Mouse (Mus musculus): ENCODE results near the gene Lipn. TPM values are rescaled to one million over a fixed set of nuclear protein-coding genes. Genes with fewer than 3 reads are reported as not detected.

The Lipn gene
- 1.1 and 1.2 TPM in 2 replicates for polyA plus RNA-seq (2015; fragmentation: Nextera tagmentation; extraction: Ambion mirVana)

GRCm38 (mm10) chr19:34066779-34067472 is at the start of gene Lipn:
TSS of gene Lipn (plus strand) at chr19:34067358.
- ATAC-seq (ENCODE audit: low FRiP score, low TSS enrichment) (peak; percentile 79), DNase-seq (ENCODE audit: low spot score) (peak; percentile 46)
- WGBS, result 81% methylated on average over 9 of the region's 9 CpGs
- H3K9me3 ChIP-seq (ENCODE audit: control insufficient read depth, low read length), result no peaks in the 10 kb centered on the region
- H3K4me1 ChIP-seq (replicated peaks; ENCODE audit: control insufficient read depth, insufficient read depth), result 0 out of 2 replicates have a peak, but pooled peaks cover 2% of the 10 kb centered on the region
- no peak within 1 kb of the TSS for H3K4me3 ChIP-seq (ENCODE audit: low read depth, low read length)
- TF ChIP-seq CTCF (IDR thresholded peaks at IDR 0.05; ENCODE audit: low read depth), result no peak
- TF ChIP-seq EP300 (optimal IDR thresholded peaks at IDR 0.05), result no peak
- no peak within 1 kb of the TSS for H3K27ac ChIP-seq (replicated peaks)
- H3K4me2 ChIP-seq (replicated peaks; ENCODE audit: low read depth), result no peak within 1 kb of the TSS
- no peaks in the 10 kb centered on the region for H3K36me3 ChIP-seq (ENCODE audit: control insufficient read depth, insufficient read depth, low read length)
- H3K27me3 ChIP-seq (ENCODE audit: control insufficient read depth, insufficient read depth, low read length), result no peaks in the 10 kb centered on the region
- no peak within 1 kb of the TSS for H3K9ac ChIP-seq (ENCODE audit: low read length)

- Histone ChIP-seq H3K4me3 (ENCODE audit: low read depth, low read length) (no peak overlapping the region), H3K27me3 (ENCODE audit: control insufficient read depth, insufficient read depth, low read length) (no peaks in the 10 kb centered on the region), H3K9me3 (ENCODE audit: control insufficient read depth, low read length) (no peaks in the 10 kb centered on the region), H3K4me1 (replicated peaks; ENCODE audit: control insufficient read depth, insufficient read depth) (no peaks in the 10 kb centered on the region), H3K36me3 (ENCODE audit: control insufficient read depth, insufficient read depth, low read length) (no peaks in the 10 kb centered on the region), H3K9ac (ENCODE audit: low read length) (no peak overlapping the region), H3K27ac (replicated peaks) (peak overlapping the region; percentile 79), H3K4me2 (replicated peaks; ENCODE audit: low read depth) (no peak overlapping the region)
- peak; percentile 73 for DNase-seq (ENCODE audit: low spot score)
- no peak for TF ChIP-seq EP300 (optimal IDR thresholded peaks at IDR 0.05)
- no peak for TF ChIP-seq CTCF (IDR thresholded peaks at IDR 0.05; ENCODE audit: low read depth)
- whole genome bisulfite sequencing, result 69% methylated on average over 11 of the region's 11 CpGs
- ATAC-seq (ENCODE audit: low FRiP score, low TSS enrichment), result peak; percentile 98
These were observed 45.6 kb upstream of the Lipn start for GRCm38 (mm10) chr19:34021440-34022172.

GRCm38 (mm10) chr19:34022759-34023158 is 44.4 kb upstream of the Lipn start:
- no peaks in the 10 kb centered on the region for H3K27me3 ChIP-seq (ENCODE audit: control insufficient read depth, insufficient read depth, low read length)
- H3K4me1 ChIP-seq (replicated peaks; ENCODE audit: control insufficient read depth, insufficient read depth), result no peaks in the 10 kb centered on the region
- no peaks in the 10 kb centered on the region for H3K9me3 ChIP-seq (ENCODE audit: control insufficient read depth, low read length)
- ATAC-seq (ENCODE audit: low FRiP score, low TSS enrichment) (no peak), DNase-seq (ENCODE audit: low spot score) (no peak)
- H3K4me3 ChIP-seq (ENCODE audit: low read depth, low read length), result no peak overlapping the region
- H3K36me3 ChIP-seq (ENCODE audit: control insufficient read depth, insufficient read depth, low read length), result no peaks in the 10 kb centered on the region
- no peak overlapping the region for H3K9ac ChIP-seq (ENCODE audit: low read length)
- no peak overlapping the region for H3K27ac ChIP-seq (replicated peaks)
- H3K4me2 ChIP-seq (replicated peaks; ENCODE audit: low read depth), result no peak overlapping the region
- peak; percentile 75 for TF ChIP-seq CTCF (IDR thresholded peaks at IDR 0.05; ENCODE audit: low read depth)
- TF ChIP-seq EP300 (optimal IDR thresholded peaks at IDR 0.05), result no peak
- WGBS, result 38% methylated on average over 3 of the region's 3 CpGs

- no peaks in the 10 kb centered on the region for H3K36me3 ChIP-seq (ENCODE audit: control insufficient read depth, insufficient read depth, low read length)
- H3K4me3 ChIP-seq (ENCODE audit: low read depth, low read length), result no peak overlapping the region
- H3K27me3 ChIP-seq (ENCODE audit: control insufficient read depth, insufficient read depth, low read length), result no peaks in the 10 kb centered on the region
- WGBS, result 62% methylated on average over 1 of the region's 1 CpGs
- H3K9me3 ChIP-seq (ENCODE audit: control insufficient read depth, low read length), result no peaks in the 10 kb centered on the region
- H3K9ac ChIP-seq (ENCODE audit: low read length), result no peak overlapping the region
- no peak overlapping the region for H3K4me2 ChIP-seq (replicated peaks; ENCODE audit: low read depth)
- no peak overlapping the region for H3K27ac ChIP-seq (replicated peaks)
- no peak for TF ChIP-seq EP300 (optimal IDR thresholded peaks at IDR 0.05)
- TF ChIP-seq CTCF (IDR thresholded peaks at IDR 0.05; ENCODE audit: low read depth), result no peak
- H3K4me1 ChIP-seq (replicated peaks; ENCODE audit: control insufficient read depth, insufficient read depth), result no peaks in the 10 kb centered on the region
- no peak for DNase-seq (ENCODE audit: low spot score)
- ATAC-seq (ENCODE audit: low FRiP score, low TSS enrichment), result no peak
These were observed 27.4 kb upstream of the Lipn start for GRCm38 (mm10) chr19:34039731-34040130.

DNA sequence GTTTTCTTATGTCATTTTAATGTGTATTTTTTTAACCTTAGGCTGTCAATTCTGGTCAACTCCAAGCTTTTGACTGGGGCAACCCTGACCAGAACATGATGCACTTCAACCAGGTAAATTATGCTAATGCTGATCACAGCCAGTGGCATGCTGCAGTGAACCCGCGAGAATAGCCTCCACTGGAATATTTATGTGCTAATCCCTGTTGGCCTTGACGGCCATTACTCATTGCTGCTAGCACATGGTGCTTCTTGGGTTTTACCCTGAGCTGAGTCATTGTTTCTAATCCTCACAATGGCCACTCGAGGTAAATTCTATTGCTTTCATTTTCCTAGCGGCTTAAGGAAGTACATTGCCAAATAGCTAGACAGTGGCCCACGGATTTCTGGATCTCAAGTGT is 24.1 kb upstream of the Lipn start:
- H3K4me1 ChIP-seq (replicated peaks; ENCODE audit: control insufficient read depth, insufficient read depth), result no peaks in the 10 kb centered on the region
- TF ChIP-seq EP300 (optimal IDR thresholded peaks at IDR 0.05) (no peak), CTCF (IDR thresholded peaks at IDR 0.05; ENCODE audit: low read depth) (no peak)
- no peak for ATAC-seq (ENCODE audit: low FRiP score, low TSS enrichment)

More for the DNA sequence above, 24.1 kb upstream of the Lipn start:
- H3K27me3 ChIP-seq (ENCODE audit: control insufficient read depth, insufficient read depth, low read length), result no peaks in the 10 kb centered on the region
- H3K4me2 ChIP-seq (replicated peaks; ENCODE audit: low read depth), result no peak overlapping the region
- H3K9ac ChIP-seq (ENCODE audit: low read length), result no peak overlapping the region
- WGBS, result 43% methylated on average over 6 of the region's 6 CpGs
- H3K36me3 ChIP-seq (ENCODE audit: control insufficient read depth, insufficient read depth, low read length), result no peaks in the 10 kb centered on the region
- no peak overlapping the region for H3K4me3 ChIP-seq (ENCODE audit: low read depth, low read length)
- no peaks in the 10 kb centered on the region for H3K9me3 ChIP-seq (ENCODE audit: control insufficient read depth, low read length)
- DNase-seq (ENCODE audit: low spot score), result no peak
- H3K27ac ChIP-seq (replicated peaks), result no peak overlapping the region
